Mouse (Mus musculus) left cerebral cortex, postnatal 36 days (tissue): ENCODE results near the gene Tmpo. TPM values are rescaled to one million over a fixed set of nuclear protein-coding genes. Genes with fewer than 3 reads are reported as not detected.

Experiments
- DNase-seq, 2 experiments: peaks; one replicate each; pipeline ENCODE4 v3.0.0; 2021 to 2022; ENCODE audit warnings: low spot score in 2 of 2, mixed read lengths in 1 of 2
- intact Hi-C: fragments of 180-260 bp; cut with DNase I; formaldehyde crosslinking; loops from one replicate; pipeline ENCODE4 v1.15.1; 2025
- total RNA-seq, 2 experiments: library from RNA; stranded (reverse); gene quantifications; 2 replicates each; pipeline ENCODE4 v1.2.3; 2021

The Tmpo gene
- 10 to 100 TPM; 34.6 to 41.3 TPM for total RNA-seq

GRCm38 (mm10) chr10:91180761-91181460 is at the start of gene Tmpo:
Gene Tmpo (minus strand): TSS chr10:91181315.
- intact Hi-C loops: no loop called here
- DNase-seq: no peak

GRCm38 (mm10) chr10:91230400-91230799 is 49.3 kb upstream of the Tmpo start:
- intact Hi-C loops: no loop called here
- DNase-seq: no peak

GRCm38 (mm10) chr10:91229518-91229961 is 48.4 kb upstream of the Tmpo start:
- intact Hi-C loops: no loop called here
- no peak for DNase-seq

DNA sequence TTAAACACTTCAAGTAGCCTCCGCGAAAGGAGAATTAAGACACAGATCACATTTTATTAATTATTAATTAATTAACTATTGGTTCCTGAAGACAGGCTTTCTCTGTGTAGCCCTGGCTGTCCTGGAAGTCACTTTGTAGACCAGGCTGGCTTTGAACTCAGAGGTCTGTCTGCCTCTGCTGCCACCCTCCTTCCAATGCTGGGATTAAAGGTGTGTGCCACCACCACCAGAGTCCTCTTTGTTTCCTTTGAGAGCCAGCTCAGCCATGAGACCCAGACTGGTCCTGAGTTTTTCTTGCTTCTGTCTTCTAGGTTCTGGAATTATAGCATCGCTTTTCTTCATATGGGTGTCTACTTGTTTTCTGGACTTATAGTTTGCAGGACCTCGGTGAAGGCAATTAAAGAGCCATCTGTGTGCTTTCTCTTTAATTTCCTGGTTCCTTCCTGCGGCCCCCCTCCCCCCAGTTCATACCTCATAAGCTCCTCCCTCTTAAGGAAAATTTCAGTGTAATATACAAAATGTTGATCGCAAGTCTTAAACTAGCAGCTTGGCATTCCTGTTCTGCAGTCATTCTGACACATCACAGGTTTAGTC is 47.9 kb upstream of the Tmpo start:
- intact Hi-C loops: no loop called here
- DNase-seq: no peak

DNA sequence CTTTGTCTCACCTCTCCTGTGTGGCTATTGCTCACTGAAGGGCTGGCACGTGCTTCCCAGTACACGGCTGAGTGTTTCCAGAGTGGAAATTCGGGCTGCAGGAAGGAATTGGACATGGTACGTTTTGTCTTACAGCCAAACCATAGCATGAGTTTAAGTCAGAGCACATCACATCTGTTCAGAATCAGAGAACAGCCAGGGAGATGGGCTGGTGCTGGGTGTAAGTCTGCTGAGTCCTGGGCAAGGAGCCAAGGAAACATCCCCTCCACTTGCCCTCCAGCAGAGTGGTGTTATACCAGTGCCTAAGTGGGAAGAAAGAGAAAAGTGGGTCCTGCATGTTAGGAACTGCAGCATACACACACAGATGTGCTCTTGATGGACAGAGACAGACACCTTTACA is 45.9 kb upstream of the Tmpo start:
- intact Hi-C loops: no loop called here

DNA sequence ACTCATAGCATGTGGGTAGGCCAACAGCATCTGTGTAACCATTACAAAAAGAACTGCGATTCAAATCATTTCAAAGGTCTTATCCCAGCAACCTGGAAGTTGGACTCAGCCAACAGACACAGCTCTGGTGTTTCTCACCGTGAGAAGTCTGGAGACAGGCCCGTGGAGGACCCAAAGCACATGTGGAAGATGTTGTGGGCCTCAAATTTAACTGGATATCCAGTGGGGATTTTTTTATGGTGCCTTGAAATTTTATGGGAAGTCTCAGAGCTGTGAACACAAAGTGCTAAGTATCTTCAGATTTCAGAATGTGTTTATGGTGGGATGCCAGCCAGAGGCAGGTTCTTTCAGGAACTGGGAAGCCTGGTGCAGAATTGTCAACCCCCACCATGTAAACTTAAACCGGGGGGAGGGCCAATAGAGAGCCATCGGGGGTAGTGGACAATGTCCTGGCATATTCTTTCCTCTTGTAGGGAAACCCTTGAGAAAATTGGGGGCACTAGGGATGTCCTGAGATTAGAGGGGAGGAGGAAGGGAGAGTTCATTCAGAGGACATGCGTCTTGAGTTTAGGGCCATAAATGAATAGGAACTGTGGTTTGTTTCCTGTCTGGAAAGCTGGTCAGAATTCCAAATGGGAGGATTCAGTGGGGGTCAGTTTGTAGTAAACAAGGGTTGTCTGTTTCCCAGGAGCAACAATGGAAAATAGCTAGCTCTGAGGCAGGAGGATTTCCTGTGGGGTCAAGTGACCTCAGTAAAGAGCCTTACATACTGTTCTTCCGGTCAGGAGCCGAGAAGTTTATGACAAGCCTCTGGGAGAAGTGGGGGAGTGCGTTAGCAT is 41.5 kb upstream of the Tmpo start:
- intact Hi-C loops: no loop called here
- no peak for DNase-seq

More for the DNA sequence above, 45.9 kb upstream of the Tmpo start:
- DNase-seq: no peak

DNA sequence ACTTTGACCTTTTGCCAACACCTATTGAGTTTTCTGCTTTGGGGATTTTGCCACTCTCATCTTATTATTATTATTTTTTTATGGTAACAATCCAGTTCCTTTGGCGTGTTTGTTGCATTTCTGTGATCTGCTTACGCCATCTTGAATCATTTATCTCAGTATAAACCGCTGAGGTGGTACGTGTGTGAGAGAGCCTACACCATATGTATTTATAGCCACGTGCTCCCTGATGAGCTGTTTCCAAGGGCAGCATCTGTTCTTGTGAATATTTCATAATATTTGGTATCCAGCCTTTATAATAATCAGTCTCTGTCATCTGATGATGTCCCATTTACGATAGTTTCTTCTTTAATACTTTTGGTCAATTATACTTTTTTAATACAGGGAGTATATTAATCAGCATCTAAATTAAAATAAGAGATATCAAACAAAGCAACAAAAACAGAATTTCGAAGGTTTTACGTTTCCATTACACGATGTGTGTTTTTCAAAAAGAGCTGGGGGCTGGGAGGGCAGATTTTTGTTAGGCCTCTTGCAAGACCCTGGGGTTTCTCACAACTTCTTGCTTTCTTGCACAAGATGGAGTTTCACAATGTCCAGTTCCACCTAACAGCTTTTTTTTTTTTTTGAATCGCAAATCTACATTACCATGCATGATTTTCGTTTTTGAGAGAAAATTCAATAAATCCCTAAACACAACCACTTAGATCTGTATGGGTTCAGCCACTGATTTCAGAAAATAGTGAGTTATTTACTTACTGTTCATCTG is 28.0 kb upstream of the Tmpo start:
- intact Hi-C loops: no loop called here

DNA sequence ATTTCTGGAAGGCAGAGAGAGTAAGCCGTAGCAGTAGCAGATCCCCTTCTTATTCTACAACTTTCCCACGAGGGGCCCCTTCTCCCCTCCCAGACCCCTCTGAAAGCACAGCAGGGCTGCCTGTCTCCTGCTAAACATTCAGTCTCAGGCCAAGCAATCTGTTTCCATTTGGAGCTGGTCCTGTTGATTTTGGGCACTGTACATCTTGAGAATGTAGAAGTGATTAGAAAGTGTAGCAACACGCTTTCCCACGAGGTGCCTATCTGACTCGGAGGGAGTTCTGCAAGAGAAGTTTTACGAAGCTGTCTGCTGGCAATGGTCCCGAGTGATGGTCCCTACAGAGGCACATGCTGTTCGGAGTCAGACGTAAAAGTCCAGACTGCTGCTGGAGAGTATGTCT is 27.3 kb upstream of the Tmpo start:
- intact Hi-C loops: no loop called here
- no peak for DNase-seq

More for the DNA sequence above, 28.0 kb upstream of the Tmpo start:
- DNase-seq: no peak

GRCm38 (mm10) chr10:91207275-91207674 is 26.2 kb upstream of the Tmpo start:
- intact Hi-C loops: no loop called here
- no peak for DNase-seq

DNA sequence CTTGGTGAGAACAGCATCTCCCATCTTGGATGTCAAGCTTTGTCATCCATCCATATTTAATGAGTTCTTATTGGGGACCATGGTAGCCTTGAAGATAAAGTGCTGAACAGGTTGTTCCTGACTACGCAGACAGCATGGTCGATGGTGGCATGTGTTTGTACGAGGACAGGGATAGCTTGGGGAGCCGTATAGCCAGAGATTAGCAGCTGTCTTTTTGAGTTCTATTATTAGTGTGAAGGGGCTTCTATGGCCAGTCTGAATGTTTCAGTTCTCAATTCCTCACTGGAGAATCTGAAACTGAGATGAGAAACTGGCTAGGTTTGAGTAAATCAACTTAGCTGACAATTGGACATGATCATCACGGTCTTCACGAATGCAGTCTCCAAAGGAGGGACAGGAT is 24.5 kb upstream of the Tmpo start:
- intact Hi-C loops: no loop called here

DNA sequence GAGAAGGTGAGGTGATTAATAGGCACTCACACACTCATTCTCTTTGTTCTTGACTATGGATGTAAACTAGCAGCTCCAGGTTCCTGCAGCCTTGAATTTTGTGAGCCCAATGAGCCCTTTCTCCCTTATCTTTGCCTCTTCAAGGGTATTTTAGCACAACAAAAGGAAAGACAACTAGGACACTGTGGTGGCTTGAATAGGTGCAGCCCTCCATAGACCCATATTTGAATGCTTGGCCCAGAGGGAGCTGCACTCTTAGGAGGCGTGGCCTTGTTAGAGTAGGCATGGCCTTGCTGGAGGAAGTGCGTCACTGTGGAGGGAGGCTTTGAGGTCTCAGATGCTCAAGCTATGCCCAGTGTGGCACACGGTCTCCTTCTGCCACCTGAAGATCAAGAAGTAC is 19.5 kb upstream of the Tmpo start:
- DNase-seq: no peak
- intact Hi-C loops: no loop called here

More for the DNA sequence above, 24.5 kb upstream of the Tmpo start:
- DNase-seq: no peak

DNA sequence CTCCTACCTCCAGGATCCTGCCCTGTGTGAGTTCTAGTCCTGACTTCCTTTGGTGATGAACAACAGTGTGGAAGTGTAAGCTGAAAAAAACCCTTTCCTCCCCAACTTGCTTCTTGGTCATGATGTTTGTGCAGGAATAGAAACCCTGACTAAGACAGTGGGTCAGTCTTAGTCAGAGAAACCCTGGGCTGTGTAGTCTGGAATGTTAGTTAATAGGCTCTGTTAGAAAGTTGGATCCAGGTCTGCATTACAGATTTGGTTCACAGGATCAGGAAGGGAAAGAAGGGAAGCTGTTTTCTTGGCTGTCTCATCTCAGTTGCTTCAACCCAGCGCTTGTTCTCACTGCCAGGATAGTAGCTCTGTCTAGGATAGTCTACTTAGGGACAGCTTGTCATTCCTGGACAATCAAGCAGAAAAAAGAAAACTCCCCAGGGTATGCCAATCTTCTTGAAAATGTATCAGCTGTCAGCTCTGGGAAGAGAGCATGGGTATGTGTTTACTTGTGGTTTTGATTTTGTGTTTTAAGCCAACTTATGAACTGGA is 18.2 kb upstream of the Tmpo start:
- no peak for DNase-seq
- intact Hi-C loops: no loop called here

DNA sequence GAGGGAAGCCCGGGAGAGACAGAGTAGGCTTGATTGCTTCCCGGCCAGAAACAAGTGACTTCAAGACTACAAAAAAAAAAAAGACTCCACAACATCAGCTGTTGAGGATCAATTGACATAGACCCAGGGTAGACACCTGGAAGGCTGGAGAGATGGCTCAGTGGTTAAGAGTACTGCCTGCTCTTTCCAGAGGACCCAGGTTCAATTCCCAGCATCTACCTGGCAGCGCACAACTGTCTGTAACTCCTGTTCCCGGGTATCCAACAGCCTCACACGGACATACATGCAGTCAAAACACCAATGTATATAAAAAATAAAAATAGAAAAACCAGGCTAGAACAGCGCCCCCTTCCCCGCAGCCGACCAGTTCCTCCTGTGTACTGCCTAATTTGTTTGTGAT is 16.6 kb upstream of the Tmpo start:
- DNase-seq: no peak
- intact Hi-C loops: no loop called here

DNA sequence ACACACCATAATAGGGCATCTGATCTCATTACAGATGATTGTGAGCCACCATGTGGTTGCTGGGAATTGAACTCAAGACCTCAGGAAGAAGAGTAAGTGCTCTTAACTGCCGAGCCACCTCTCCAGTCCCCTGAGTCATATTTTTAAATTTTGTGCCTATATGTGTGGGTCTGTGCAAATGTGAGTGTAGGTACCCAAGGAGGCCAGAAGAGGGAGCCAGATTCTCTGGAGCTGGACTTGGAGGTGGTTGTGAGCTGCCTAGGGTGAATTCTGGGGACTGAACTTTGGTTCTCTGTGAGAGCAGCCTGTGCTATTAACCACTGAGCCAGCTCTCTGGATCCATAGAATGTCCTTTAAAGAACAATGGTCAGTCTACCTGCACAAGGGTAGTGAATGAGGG is 15.7 kb upstream of the Tmpo start:
- DNase-seq: no peak
- intact Hi-C loops: no loop called here

GRCm38 (mm10) chr10:91195680-91196079 is 14.6 kb upstream of the Tmpo start:
- intact Hi-C loops: no loop called here
- DNase-seq: no peak

DNA sequence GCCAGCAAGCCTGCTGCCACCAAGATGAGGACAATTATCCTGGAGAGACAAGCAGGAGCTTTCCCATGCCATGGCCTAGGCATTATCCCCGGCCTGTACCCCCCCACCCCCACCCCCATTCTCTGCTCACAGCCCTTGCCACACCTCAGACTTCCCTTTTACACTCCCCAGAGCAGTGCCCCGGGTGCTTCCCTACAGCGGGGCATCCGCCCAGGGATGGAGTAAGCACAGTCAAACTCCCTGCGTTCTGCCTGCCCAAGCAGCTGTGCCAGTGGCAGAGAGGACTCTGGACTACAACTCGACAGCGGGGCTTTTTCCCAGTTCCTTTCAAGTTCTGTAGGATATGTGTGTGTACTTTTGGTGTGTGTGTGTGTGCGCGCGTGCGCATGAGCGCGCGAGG is 14.0 kb upstream of the Tmpo start:
- DNase-seq: no peak
- intact Hi-C loops: no loop called here

GRCm38 (mm10) chr10:91191851-91192250 is 10.7 kb upstream of the Tmpo start:
- intact Hi-C loops: no loop called here
- peak; percentile 45 to 57 for DNase-seq

GRCm38 (mm10) chr10:91189476-91189875 is 8.4 kb upstream of the Tmpo start:
- no peak for DNase-seq
- intact Hi-C loops: loop anchor here (2.0 to 5.0 kb wide), 2 partner anchors 19 to 48 kb away; no protein-coding TSS in a partner anchor

GRCm38 (mm10) chr10:91188684-91189287 is 7.7 kb upstream of the Tmpo start:
- intact Hi-C loops: loop anchor here (2.0 to 5.0 kb wide), 2 partner anchors 18 to 49 kb away; no protein-coding TSS in a partner anchor
- no peak for DNase-seq
